Mouse (Mus musculus) intestine, embryonic 14.5 days (tissue): ENCODE results near the gene Dok7. TPM values are rescaled to one million over a fixed set of nuclear protein-coding genes. Genes with fewer than 3 reads are reported as not detected.

ENCODE experiments used
- ATAC-seq: fragments of 200-750 bp; cut with Nextera tagmentation; replicated peaks from 2 replicates; pipeline ENCODE4 v1.8.0; 2017; ENCODE audit warnings: low read depth, moderate number of reproducible peaks, moderate TSS enrichment, moderate library complexity; ENCODE audit not compliant: low FRiP score, low TSS enrichment
- DNase-seq: peaks from one replicate; pipeline ENCODE4 v3.0.0-alpha.2; 2018; ENCODE audit warnings: low spot score
- H3K27ac ChIP-seq: fragments of 300-500 bp; sonication (generic); 2 replicates; pipeline ENCODE4 v1.5.1; 2014; ENCODE audit warnings: low read depth, mild to moderate bottlenecking, control low read depth
- H3K27me3 ChIP-seq: fragments of 300-500 bp; sonication (generic); replicated peaks from 2 replicates; pipeline ENCODE4 v1.6.1; 2014; ENCODE audit warnings: low read length, control low read depth; ENCODE audit not compliant: control insufficient read depth, insufficient read depth
- H3K36me3 ChIP-seq: fragments of 300-500 bp; sonication (generic); 2 replicates; pipeline ENCODE4 v1.6.1; 2014; ENCODE audit warnings: low read length, control low read depth; ENCODE audit not compliant: control insufficient read depth, insufficient read depth
- H3K4me1 ChIP-seq: fragments of 300-500 bp; sonication (generic); replicated peaks from 2 replicates; pipeline ENCODE4 v1.6.1; 2014; ENCODE audit warnings: low read length, control low read depth, mixed read lengths; ENCODE audit not compliant: control insufficient read depth, insufficient read depth
- H3K4me2 ChIP-seq: fragments of 300-500 bp; sonication (generic); 2 replicates; pipeline ENCODE4 v1.6.1; 2014; ENCODE audit warnings: low read length
- H3K4me3 ChIP-seq: fragments of 300-500 bp; sonication (generic); 2 replicates; pipeline ENCODE4 v1.5.1; 2014; ENCODE audit warnings: low read depth, low read length, control low read depth, mixed read lengths
- H3K9ac ChIP-seq: fragments of 300-500 bp; sonication (generic); 2 replicates; pipeline ENCODE4 v1.6.1; 2014; ENCODE audit warnings: mild to moderate bottlenecking, low read length
- H3K9me3 ChIP-seq: fragments of 300-500 bp; sonication (generic); 2 replicates; pipeline ENCODE4 v1.6.1; 2016; ENCODE audit warnings: low read length, control low read depth; ENCODE audit not compliant: control insufficient read depth
- WGBS: fragments of 180-500 bp; shearing (Covaris S2); extraction: QIAGEN DNeasy Blood & Tissue Kit; methylation state at CpG from one replicate; pipeline ENCODE4 v1.1.7; 2014; 5-methylcytosine and 5-hydroxymethylcytosine counted together
- polyA plus RNA-seq: library from polyadenylated mRNA; unstranded; fragments of >200 nt; fragmentation: Nextera tagmentation; extraction: Ambion mirVana; gene quantifications from 2 replicates; pipeline ENCODE4 v1.2.1, GENCODE M21; 2014

Dok7 gene
- polyA plus RNA-seq, 1 experiment from 2014 or later = 1.4 TPM

DNA sequence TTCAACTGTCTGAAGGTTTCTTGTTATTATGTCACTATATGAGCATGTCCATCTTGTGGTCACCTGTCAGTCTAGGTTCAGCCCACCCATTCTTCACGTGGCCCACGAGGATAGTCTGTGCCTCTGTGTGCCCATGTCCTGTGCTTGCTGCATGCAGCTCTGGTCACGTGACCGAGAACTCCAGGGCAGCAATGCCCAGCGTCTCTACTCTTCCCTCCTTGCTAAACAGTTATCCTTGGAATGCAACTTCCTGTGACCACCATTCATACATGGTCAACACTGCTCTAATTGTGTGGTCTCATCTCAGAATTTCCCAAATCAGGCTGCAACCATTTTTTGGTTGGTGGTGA lies 33.0 kb downstream of the Dok7 start:
- Histone ChIP-seq H3K27ac (no peak overlapping the region), H3K4me2 (no peak overlapping the region), H3K9ac (no peak overlapping the region), H3K9me3 (no peaks in the 10 kb centered on the region), H3K27me3 (no peaks in the 10 kb centered on the region), H3K36me3 (peaks cover 31% of the 10 kb centered on the region), H3K4me1 (no peaks in the 10 kb centered on the region), H3K4me3 (no peak overlapping the region)
- WGBS = 71% methylated on average over 5 of the region's 5 CpGs
- no peak for ATAC-seq
- DNase-seq = no peak

DNA sequence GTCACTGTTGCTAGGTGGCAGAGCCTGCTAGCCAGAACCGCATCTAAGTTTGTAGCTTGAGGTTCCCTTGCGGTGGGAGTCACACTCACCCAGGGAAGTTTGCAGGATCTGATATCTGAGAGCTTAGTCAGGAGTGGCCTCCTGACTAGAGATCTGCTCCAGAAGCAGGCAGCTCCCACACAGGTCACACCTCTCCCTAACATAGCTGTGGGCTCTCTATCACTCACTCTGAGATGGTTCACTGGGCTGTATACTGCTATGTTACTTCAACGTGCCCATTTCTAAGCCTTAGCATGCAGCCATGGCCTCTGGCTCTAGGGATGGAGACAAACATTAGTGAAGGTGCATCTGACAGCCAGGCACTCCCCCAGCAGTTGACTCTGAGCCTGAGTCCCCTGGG lies 35.1 kb downstream of the Dok7 start:
- 83% methylated on average over 3 of the region's 3 CpGs for WGBS

DNA sequence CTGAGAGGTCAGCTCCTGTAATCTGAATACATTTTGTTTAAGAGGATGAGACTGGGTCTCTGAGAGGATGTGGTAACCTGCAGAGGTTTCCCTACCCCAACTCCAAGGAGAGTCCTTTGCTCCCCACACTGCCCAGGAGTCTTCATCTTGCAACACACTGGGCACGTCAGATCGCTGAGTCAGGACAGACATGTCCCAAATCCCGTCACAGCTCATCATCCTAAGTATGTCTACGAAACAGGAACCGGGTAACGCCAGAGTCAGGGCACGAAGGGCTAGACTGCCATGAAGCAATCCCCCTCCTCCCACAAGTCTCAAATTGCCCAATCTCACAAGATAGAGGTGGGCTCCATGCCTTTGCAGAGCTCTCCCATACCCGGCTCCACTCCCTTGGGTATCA lies 46.5 kb downstream of the Dok7 start:
- ATAC-seq (no peak), DNase-seq (no peak)
- H3K9me3 ChIP-seq = no peaks in the 10 kb centered on the region
- H3K4me1 ChIP-seq = peaks cover 14% of the 10 kb centered on the region; the same call in 1 of the 2 replicates
- H3K4me3 ChIP-seq = no peak overlapping the region
- 79% methylated on average over 8 of the region's 8 CpGs for WGBS
- H3K4me2 ChIP-seq = 0 out of 2 replicates have a peak overlapping the region, but pooled peaks have one; percentile 57
- no peak overlapping the region for H3K9ac ChIP-seq
- H3K36me3 ChIP-seq = peaks cover 44% of the 10 kb centered on the region
- H3K27ac ChIP-seq = no peak overlapping the region
- H3K27me3 ChIP-seq = no peaks in the 10 kb centered on the region

More for the DNA sequence above, 35.1 kb downstream of the Dok7 start:
- no peak for ATAC-seq
- H3K27me3 ChIP-seq = no peaks in the 10 kb centered on the region
- H3K4me1 ChIP-seq = no peaks in the 10 kb centered on the region
- H3K36me3 ChIP-seq = peaks cover 50% of the 10 kb centered on the region
- no peak overlapping the region for H3K9ac ChIP-seq
- no peak for DNase-seq
- no peak overlapping the region for H3K4me2 ChIP-seq
- H3K27ac ChIP-seq = no peak overlapping the region
- no peak overlapping the region for H3K4me3 ChIP-seq
- no peaks in the 10 kb centered on the region for H3K9me3 ChIP-seq

DNA sequence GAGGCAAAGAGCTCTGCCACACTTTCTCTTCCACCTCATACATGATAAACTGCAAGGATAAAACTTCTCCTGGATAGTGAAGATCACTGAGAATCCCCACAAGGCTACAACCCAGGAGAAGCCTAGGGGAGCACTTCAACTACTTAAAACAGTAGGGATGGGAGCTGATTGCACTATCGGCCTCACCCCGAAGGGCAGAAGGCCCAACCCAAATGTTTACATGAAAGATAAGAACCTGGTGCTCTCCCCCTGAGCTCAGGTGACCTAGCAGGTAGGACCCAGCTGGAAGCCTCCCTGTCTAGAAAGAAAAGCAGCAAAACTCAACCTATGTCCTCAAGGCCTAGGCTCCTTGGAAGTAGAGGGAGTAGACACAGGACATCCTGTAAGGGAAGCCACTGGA lies 47.0 kb downstream of the Dok7 start:
- Histone ChIP-seq H3K4me3 (no peak overlapping the region), H3K27ac (no peak overlapping the region), H3K9ac (no peak overlapping the region), H3K9me3 (no peaks in the 10 kb centered on the region), H3K4me2 (peak overlapping the region; percentile 57; the same call in 1 of the 2 replicates), H3K4me1 (peaks cover 14% of the 10 kb centered on the region; the same call in 1 of the 2 replicates), H3K27me3 (no peaks in the 10 kb centered on the region), H3K36me3 (peaks cover 39% of the 10 kb centered on the region)
- 55% methylated on average over 2 of the region's 2 CpGs for WGBS
- ATAC-seq (no peak), DNase-seq (no peak)

DNA sequence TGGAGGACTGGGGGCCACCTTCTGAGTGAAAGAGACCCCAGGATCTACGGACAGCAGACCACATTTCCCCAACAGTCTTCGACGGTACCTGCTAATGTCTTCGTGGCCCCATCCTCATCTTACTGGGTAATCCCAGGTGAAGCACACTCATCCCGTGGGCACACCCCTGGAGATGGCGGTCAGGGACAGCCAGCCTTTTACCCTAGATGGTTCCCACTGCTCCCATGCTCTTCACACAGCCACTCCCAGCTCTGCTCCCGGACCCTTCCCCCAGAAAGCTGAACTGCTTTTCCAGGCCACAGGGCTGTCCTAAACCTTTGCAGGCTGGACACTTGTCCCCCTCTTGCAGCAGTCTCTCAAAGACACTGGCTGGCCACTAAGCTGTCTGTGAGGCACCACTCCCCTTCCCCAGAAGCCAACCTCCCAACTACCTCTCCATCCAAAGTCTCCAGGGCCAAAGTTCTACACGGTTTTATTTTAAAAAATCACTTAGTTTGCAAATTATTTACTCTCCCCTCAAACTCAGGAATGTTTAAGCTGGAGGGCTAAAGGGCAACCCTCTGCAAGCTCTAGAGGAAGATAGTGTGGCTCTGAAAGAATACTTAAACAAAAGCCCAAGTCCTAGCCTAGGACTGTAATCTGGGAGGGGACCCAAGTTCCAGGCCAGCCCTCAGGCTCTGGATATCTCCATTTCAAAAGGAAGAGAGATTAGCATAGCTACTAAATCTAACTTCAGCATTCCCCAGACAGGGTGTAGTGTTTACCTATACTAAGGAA lies 47.8 kb downstream of the Dok7 start:
- no peak overlapping the region for H3K9ac ChIP-seq
- WGBS = 56% methylated on average over 8 of the region's 8 CpGs
- peaks cover 14% of the 10 kb centered on the region; the same call in 1 of the 2 replicates for H3K4me1 ChIP-seq
- H3K27ac ChIP-seq = no peak overlapping the region
- peak overlapping the region; percentile 57 for H3K4me2 ChIP-seq
- ATAC-seq (no peak), DNase-seq (no peak)
- H3K4me3 ChIP-seq = peak overlapping the region; percentile 94
- H3K36me3 ChIP-seq = peaks cover 33% of the 10 kb centered on the region
- no peaks in the 10 kb centered on the region for H3K9me3 ChIP-seq
- no peaks in the 10 kb centered on the region for H3K27me3 ChIP-seq

DNA sequence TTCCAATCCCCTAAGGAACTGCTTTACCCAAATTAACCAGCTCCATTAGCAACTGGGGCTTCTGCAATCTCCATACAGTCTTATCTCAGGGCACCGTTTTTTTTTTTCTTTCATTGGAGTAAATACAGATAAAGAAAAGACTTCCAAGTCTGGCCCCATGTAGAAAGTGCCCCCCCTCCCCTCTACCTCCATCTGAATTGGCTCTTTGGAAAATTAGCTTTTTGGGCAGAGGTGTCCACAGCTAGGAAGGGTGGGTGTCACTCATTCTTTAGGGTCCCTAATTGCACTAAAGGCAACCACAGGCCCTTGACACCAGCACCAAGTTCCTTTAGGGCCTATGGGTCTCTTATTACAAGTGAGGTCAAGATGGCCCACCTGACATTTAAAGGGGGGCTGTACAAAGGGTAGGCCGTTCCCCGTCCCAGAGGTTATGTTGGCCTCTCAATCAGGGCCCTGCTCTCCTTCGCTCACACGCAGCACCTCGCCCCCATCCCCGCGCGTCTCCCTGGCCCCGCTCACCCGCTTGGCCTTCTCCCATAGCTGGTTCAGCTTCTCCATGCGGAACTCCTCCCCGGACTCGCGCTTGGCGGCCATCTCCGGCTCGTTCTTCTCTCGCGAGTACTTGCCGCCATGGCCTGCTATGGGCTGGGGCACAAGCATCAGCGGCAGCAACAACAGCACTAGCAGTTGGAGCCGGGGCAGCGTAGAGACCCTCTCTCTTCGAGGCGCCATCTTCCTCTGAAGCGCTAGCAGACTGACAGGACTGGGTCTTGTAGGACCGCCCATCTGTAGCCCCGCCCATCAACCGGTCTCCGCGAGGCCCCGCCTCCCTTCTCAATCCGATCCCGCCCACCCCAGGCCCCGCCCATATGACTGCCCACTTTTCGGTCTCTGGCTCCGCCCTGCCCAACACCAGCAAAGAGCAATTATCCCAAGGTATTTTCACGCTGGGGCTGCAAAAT lies 48.7 kb downstream of the Dok7 start, which contains the start of gene Lrpap1:
Gene Lrpap1 (minus strand): TSS at position 807 of the 962 bp plus-strand sequence.
- peak within 1 kb of the TSS; percentile 94 for H3K4me3 ChIP-seq
- DNase-seq = peak; percentile 99
- peak within 1 kb of the TSS; percentile 68 for H3K9ac ChIP-seq
- peak; percentile 91 for ATAC-seq
- peak within 1 kb of the TSS; percentile 57 for H3K4me2 ChIP-seq
- peaks cover 14% of the 10 kb centered on the region; the same call in 1 of the 2 replicates for H3K4me1 ChIP-seq
- H3K27me3 ChIP-seq = no peaks in the 10 kb centered on the region
- peaks cover 24% of the 10 kb centered on the region; the same call in 1 of the 2 replicates for H3K36me3 ChIP-seq
- no peak within 1 kb of the TSS for H3K27ac ChIP-seq
- no peaks in the 10 kb centered on the region for H3K9me3 ChIP-seq
- under 1% methylated on average over 39 of the region's 39 CpGs for WGBS

DNA sequence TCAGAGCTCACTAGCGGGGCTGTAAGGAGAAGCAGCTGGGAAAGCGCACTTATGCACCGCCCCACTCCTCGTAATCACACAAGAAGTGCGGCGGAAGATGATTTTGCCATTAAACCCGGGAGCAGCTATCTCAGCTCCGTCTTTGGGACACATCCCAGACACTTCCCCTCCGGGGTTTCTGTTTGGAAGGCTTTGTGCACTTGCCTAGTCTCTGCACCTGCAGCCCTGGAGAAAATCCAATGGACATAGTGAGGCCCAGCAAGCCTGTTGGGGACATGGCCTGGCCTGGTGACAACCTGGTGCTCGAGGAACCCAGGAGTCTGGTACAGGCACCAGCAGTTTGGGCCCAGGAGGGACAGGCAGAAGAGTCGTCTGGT lies 49.3 kb downstream of the Dok7 start:
- peak overlapping the region; percentile 94 for H3K4me3 ChIP-seq
- no peaks in the 10 kb centered on the region for H3K9me3 ChIP-seq
- no peak overlapping the region for H3K27ac ChIP-seq
- no peak for DNase-seq
- H3K4me1 ChIP-seq = peaks cover 14% of the 10 kb centered on the region; the same call in 1 of the 2 replicates
- no peaks in the 10 kb centered on the region for H3K27me3 ChIP-seq
- 6% methylated on average over 11 of the region's 11 CpGs for WGBS
- peaks cover 18% of the 10 kb centered on the region; the same call in 1 of the 2 replicates for H3K36me3 ChIP-seq
- H3K4me2 ChIP-seq = peak overlapping the region; percentile 57
- peak overlapping the region; percentile 29; the same call in 1 of the 2 replicates for H3K9ac ChIP-seq
- no peak; the same call in none of the 2 replicates for ATAC-seq

DNA sequence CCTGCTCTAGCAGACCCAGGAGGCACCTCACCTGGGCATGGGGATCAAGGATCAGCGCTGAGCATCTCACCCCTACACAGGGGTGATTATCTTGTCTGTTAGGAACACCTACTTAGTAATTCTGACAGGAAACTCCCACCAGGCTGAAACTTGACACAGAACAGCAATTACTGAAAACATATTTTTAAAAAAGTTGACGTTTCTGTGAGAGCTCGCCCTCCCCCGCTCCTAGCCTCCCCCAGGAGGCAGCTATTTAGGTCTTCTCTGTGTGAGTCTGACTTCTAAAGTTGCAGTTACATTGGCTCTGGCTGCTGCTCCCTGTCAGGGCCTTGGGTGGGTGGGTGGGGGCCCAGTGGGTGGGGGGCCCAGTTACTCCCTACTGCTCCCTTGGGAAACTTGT lies 55.9 kb downstream of the Dok7 start:
- Histone ChIP-seq H3K36me3 (no peaks in the 10 kb centered on the region), H3K9me3 (no peaks in the 10 kb centered on the region), H3K9ac (no peak overlapping the region), H3K4me2 (no peak overlapping the region), H3K27me3 (no peaks in the 10 kb centered on the region), H3K4me1 (no peaks in the 10 kb centered on the region), H3K4me3 (no peak overlapping the region), H3K27ac (no peak overlapping the region)
- ATAC-seq (no peak), DNase-seq (no peak)
- WGBS = 38% methylated on average over 4 of the region's 4 CpGs
